Mouse (Mus musculus) olfactory bulb, adult 2 months (tissue): ENCODE measurements around the gene Polr2j.

Experiments
- CTCF ChIP-seq: fragments of 200-500 bp; IDR thresholded peaks from 2 replicates; pipeline ENCODE4 v1.5.1; 2012; ENCODE audit warnings: low read depth, mild to moderate bottlenecking, low read length, moderate library complexity; ENCODE audit not compliant: insufficient read depth
- POLR2A ChIP-seq: fragments of 200-500 bp; IDR thresholded peaks from 2 replicates; pipeline ENCODE4 v1.6.1; 2012; ENCODE audit warnings: mild to moderate bottlenecking, low read depth, low read length, moderate library complexity; ENCODE audit not compliant: insufficient read depth

- TF ChIP-seq POLR2A: no peak
- TF ChIP-seq CTCF: no peak
Measured at GRCm38 (mm10) chr5:136076284-136076683, 40.1 kb upstream of the Polr2j start.
